Mouse (Mus musculus) layer of hippocampus, adult 18-20 months (tissue): ENCODE results near the gene Dmwd. TPM values are rescaled to one million over a fixed set of nuclear protein-coding genes. Genes with fewer than 3 reads are reported as not detected.

ENCODE experiments used
- microRNA-seq, 2 experiments: library from miRNA; unstranded; fragments of <30 nt; microRNA quantifications; one replicate each; pipeline ENCODE4 v1.2.0; 2021
- total RNA-seq, 2 experiments: library from RNA; stranded (reverse); gene quantifications; 2 replicates each; pipeline ENCODE4 v1.2.3; 2021

Gene Dmwd
- total RNA-seq, 2 experiments from 2014 or later = 142 to 148 TPM

Small RNA genes within 50 kb of the gene (microRNA-seq; reads per million reads assigned to microRNA genes)
- gene Mir3100 = 1.4 to 2.5 reads per million in 2 experiments

Other genes with a start within 250 kb of the Dmwd start
- 1 to 10 TPM; 1.3 to 2.2 TPM for gene Mill2, start 236.3 kb upstream of the Dmwd start, total RNA-seq
- 10 to 100 TPM; 15.5 to 23.3 TPM for gene Pglyrp1, start 204.9 kb upstream of the Dmwd start, total RNA-seq
- gene Ccdc61, start 165.8 kb upstream of the Dmwd start, total RNA-seq = 10 to 100 TPM; 10.4 to 10.9 TPM
- 10 to 100 TPM; 76.3 to 79.4 TPM for gene Nova2, start 150.3 kb upstream of the Dmwd start, total RNA-seq
- gene Nanos2, start 88.8 kb upstream of the Dmwd start, total RNA-seq = under 1 TPM; 0.20 to 0.40 TPM
- 10 to 100 TPM; 50.1 to 50.7 TPM for gene Mypop, start 85.0 kb upstream of the Dmwd start, total RNA-seq
- 10 to 100 TPM; 53.8 to 57.2 TPM for gene Irf2bp1, start 72.2 kb upstream of the Dmwd start, total RNA-seq
- not detected for gene Foxa3, start 52.7 kb upstream of the Dmwd start, total RNA-seq
- 100 to 1,000 TPM; 118 to 123 TPM for gene Sympk, start 51.9 kb upstream of the Dmwd start, total RNA-seq
- not detected for gene Rsph6a, start 21.5 kb upstream of the Dmwd start, total RNA-seq
- 10 to 100 TPM; 30.2 to 43.1 TPM for gene Dmpk, start 7.6 kb downstream of the Dmwd start, total RNA-seq
- gene Six5, start 18.4 kb downstream of the Dmwd start, total RNA-seq = 1 to 10 TPM; 2.0 to 2.6 TPM
- gene Gm4969, start 42.1 kb downstream of the Dmwd start, total RNA-seq = under 1 TPM in 1 of 2 experiments, not detected in 1; 0.27 TPM
- gene Fbxo46, start 43.6 kb downstream of the Dmwd start, total RNA-seq = 10 to 100 TPM; 15.0 to 15.4 TPM
- gene Qpctl, start 73.1 kb downstream of the Dmwd start, total RNA-seq = 10 to 100 TPM; 17.1 to 18.7 TPM
- 10 to 100 TPM; 79.7 to 82.8 TPM for gene Snrpd2, start 73.5 kb downstream of the Dmwd start, total RNA-seq
- 1 to 10 TPM; 1.3 to 1.4 TPM for gene Gipr, start 89.9 kb downstream of the Dmwd start, total RNA-seq
- gene Eml2, start 100.2 kb downstream of the Dmwd start, total RNA-seq = 100 to 1,000 TPM; 160 to 178 TPM
- 1 to 10 TPM; 1.3 to 1.4 TPM for gene Gpr4, start 136.3 kb downstream of the Dmwd start, total RNA-seq
- gene Opa3, start 152.1 kb downstream of the Dmwd start, total RNA-seq = 10 to 100 TPM; 41.3 to 42.6 TPM
- 10 to 100 TPM; 14.2 to 17.0 TPM for gene Vasp, start 195.6 kb downstream of the Dmwd start, total RNA-seq
- gene Ppm1n, start 203.8 kb downstream of the Dmwd start, total RNA-seq = not detected
- gene Rtn2, start 206.4 kb downstream of the Dmwd start, total RNA-seq = 10 to 100 TPM; 92.8 to 95.6 TPM
- 10 to 100 TPM; 20.4 to 26.6 TPM for gene Fosb, start 233.8 kb downstream of the Dmwd start, total RNA-seq